Mouse (Mus musculus) hindbrain, postnatal 0 days (tissue): ENCODE results near the gene Rbm4. TPM values are rescaled to one million over a fixed set of nuclear protein-coding genes. Genes with fewer than 3 reads are reported as not detected.

Experiments used
- ATAC-seq: fragments of 200-750 bp; cut with Nextera tagmentation; 2 replicates; pipeline ENCODE4 v1.8.0; 2017; ENCODE audit warnings: mild to moderate bottlenecking, moderate TSS enrichment, moderate library complexity
- DNase-seq: peaks from one replicate; pipeline ENCODE4 v3.0.0-alpha.2; 2015; ENCODE audit warnings: low spot score
- H3K27ac ChIP-seq: fragments of 300-500 bp; sonication (generic); 2 replicates; pipeline ENCODE4 v1.5.1; 2014; ENCODE audit warnings: mild to moderate bottlenecking
- H3K27me3 ChIP-seq: fragments of 300-500 bp; sonication (generic); 2 replicates; pipeline ENCODE4 v1.6.1; 2014; ENCODE audit warnings: low read length, mixed read lengths; ENCODE audit not compliant: insufficient read depth
- H3K36me3 ChIP-seq: fragments of 300-500 bp; sonication (generic); 2 replicates; pipeline ENCODE4 v1.6.1; 2014; ENCODE audit warnings: low read length, mixed read lengths; ENCODE audit not compliant: insufficient read depth
- H3K4me1 ChIP-seq: fragments of 300-500 bp; sonication (generic); 2 replicates; pipeline ENCODE4 v1.6.1; 2014; ENCODE audit warnings: antibody characterized with exemption, low read length, mixed read lengths; ENCODE audit not compliant: insufficient read depth
- H3K4me2 ChIP-seq: fragments of 300-500 bp; sonication (generic); 2 replicates; pipeline ENCODE4 v1.6.1; 2014; ENCODE audit warnings: low read depth, mild to moderate bottlenecking, low read length, moderate library complexity, mixed read lengths
- H3K4me3 ChIP-seq: fragments of 300-500 bp; sonication (generic); 2 replicates; pipeline ENCODE4 v1.5.1; 2014; ENCODE audit warnings: low read length
- H3K9ac ChIP-seq: fragments of 300-500 bp; sonication (generic); replicated peaks from 2 replicates; pipeline ENCODE4 v1.6.1; 2014; ENCODE audit warnings: mild to moderate bottlenecking, low read length, moderate library complexity, mixed read lengths
- H3K9me3 ChIP-seq: fragments of 300-500 bp; sonication (generic); 2 replicates; pipeline ENCODE4 v1.6.1; 2016; ENCODE audit warnings: low read length, mixed read lengths
- CTCF ChIP-seq: IDR thresholded peaks from 2 replicates; pipeline ENCODE4 v1.5.1; 2016; ENCODE audit warnings: antibody characterized with exemption, control low read depth, low read depth
- WGBS: fragments of 180-500 bp; shearing (Covaris S2); extraction: QIAGEN DNeasy Blood & Tissue Kit; methylation state at CpG from one replicate; pipeline ENCODE4 v1.1.7; 2014; 5-methylcytosine and 5-hydroxymethylcytosine counted together
- polyA plus RNA-seq: library from polyadenylated mRNA; unstranded; fragments of >200 nt; fragmentation: Nextera tagmentation; extraction: Ambion mirVana; gene quantifications from 2 replicates; pipeline ENCODE4 v1.2.1, GENCODE M21; 2015
- total RNA-seq: library from RNA; depleted of rRNA; stranded (reverse); fragments of >200 nt; gene quantifications from 2 replicates; pipeline ENCODE4 v1.2.3, GENCODE M21; 2014

Gene Rbm4
- total and polyA plus RNA-seq, 2 experiments from 2014 or later = 40.9 to 85.6 TPM

DNA sequence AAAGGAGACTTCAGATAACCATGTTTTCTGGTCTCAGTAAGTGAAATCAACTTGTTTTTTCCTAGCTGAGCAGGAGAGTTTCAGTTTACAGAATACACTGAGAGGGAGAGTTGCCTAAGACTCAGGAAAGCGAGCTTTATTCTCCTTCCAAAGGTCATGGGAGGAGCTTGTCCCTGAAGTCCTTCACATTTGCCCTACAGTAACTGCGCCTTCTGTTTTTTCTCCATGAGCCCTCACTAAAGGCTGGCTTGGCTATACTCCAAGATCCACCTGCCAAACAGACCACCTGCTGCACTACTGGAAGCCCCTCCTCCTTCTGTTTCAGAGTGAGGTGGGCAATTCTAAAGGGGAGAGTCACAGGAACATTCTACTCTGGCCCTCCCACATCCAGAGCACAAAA lies 42.4 kb upstream of the Rbm4 start:
- ATAC-seq (no peak), DNase-seq (no peak)
- TF ChIP-seq CTCF = no peak
- H3K27ac ChIP-seq = no peak overlapping the region
- H3K4me1 ChIP-seq = peaks cover 6% of the 10 kb centered on the region; the same call in 1 of the 2 replicates
- no peak overlapping the region for H3K4me2 ChIP-seq
- H3K36me3 ChIP-seq = no peaks in the 10 kb centered on the region; the same call in 1 of the 2 replicates
- H3K27me3 ChIP-seq = peaks cover 11% of the 10 kb centered on the region; the same call in 1 of the 2 replicates
- 72% methylated on average over 2 of the region's 2 CpGs for WGBS
- no peaks in the 10 kb centered on the region for H3K9me3 ChIP-seq
- no peak overlapping the region for H3K9ac ChIP-seq
- H3K4me3 ChIP-seq = no peak overlapping the region

- ATAC-seq (no peak), DNase-seq (no peak)
- H3K9me3 ChIP-seq = no peaks in the 10 kb centered on the region
- WGBS = 80% methylated on average over 8 of the region's 8 CpGs
- peaks cover 9% of the 10 kb centered on the region; the same call in 1 of the 2 replicates for H3K4me1 ChIP-seq
- H3K27me3 ChIP-seq = no peaks in the 10 kb centered on the region
- no peak overlapping the region for H3K4me2 ChIP-seq
- no peak for TF ChIP-seq CTCF
- H3K4me3 ChIP-seq = no peak overlapping the region
- H3K36me3 ChIP-seq = no peaks in the 10 kb centered on the region; the same call in 1 of the 2 replicates
- no peak overlapping the region for H3K27ac ChIP-seq
- no peak overlapping the region for H3K9ac ChIP-seq
These were observed 40.3 kb upstream of the Rbm4 start for GRCm38 (mm10) chr19:4833977-4834376.

- TF ChIP-seq CTCF = 0 out of 2 replicates have a peak, but pooled peaks have one; percentile 4
- H3K4me1 ChIP-seq = 0 out of 2 replicates have a peak, but pooled peaks cover 3% of the 10 kb centered on the region
- DNase-seq = peak; percentile 70
- WGBS = 45% methylated on average over 7 of the region's 7 CpGs
- no peak overlapping the region for H3K4me3 ChIP-seq
- ATAC-seq = peak; percentile 76
- no peaks in the 10 kb centered on the region for H3K27me3 ChIP-seq
- no peak overlapping the region for H3K9ac ChIP-seq
- no peak overlapping the region for H3K4me2 ChIP-seq
- H3K27ac ChIP-seq = 0 out of 2 replicates have a peak overlapping the region, but pooled peaks have one; percentile 15
- H3K9me3 ChIP-seq = no peaks in the 10 kb centered on the region
- peaks cover 8% of the 10 kb centered on the region; the same call in 1 of the 2 replicates for H3K36me3 ChIP-seq
These were observed 35.5 kb upstream of the Rbm4 start for GRCm38 (mm10) chr19:4829156-4829555.

DNA sequence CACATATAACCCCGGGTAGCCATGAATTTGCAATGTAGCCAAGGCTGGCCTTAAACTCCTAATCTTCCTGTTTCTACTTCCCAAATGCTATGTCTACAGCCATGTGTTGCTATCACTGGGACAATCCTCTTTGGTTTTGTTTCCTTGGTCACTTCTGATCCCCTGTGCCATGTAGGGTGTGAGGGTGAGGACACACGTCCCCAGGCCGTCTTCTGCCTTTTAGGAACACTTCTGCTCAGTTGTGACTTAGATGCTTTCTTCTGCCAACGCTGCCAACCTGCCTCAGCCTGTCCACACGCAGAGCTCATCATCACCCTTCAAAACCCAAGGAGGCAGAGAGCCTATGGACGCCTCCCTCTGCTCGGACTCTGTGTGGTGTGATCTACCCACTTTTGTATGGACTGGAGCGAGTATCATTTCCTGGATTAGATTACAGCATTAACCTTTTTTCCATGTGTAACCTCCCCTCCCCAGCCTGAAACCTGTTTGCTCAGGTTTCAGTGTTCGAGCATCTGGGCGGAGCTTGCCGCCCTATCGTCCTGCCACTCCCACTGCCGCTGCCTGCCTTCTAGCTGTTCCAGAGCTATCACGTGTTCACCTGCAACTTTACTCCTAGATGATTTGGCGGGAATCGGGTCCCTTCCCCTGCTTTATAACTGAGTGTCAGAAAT lies 34.9 kb upstream of the Rbm4 start:
- no peak for TF ChIP-seq CTCF
- Histone ChIP-seq H3K36me3 (peaks cover 8% of the 10 kb centered on the region; the same call in 1 of the 2 replicates), H3K4me3 (no peak overlapping the region), H3K4me1 (0 out of 2 replicates have a peak, but pooled peaks cover 3% of the 10 kb centered on the region), H3K4me2 (no peak overlapping the region), H3K27me3 (no peaks in the 10 kb centered on the region), H3K9me3 (no peaks in the 10 kb centered on the region), H3K9ac (no peak overlapping the region), H3K27ac (no peak overlapping the region)
- WGBS = 65% methylated on average over 16 of the region's 16 CpGs
- no peak for ATAC-seq
- DNase-seq = no peak

DNA sequence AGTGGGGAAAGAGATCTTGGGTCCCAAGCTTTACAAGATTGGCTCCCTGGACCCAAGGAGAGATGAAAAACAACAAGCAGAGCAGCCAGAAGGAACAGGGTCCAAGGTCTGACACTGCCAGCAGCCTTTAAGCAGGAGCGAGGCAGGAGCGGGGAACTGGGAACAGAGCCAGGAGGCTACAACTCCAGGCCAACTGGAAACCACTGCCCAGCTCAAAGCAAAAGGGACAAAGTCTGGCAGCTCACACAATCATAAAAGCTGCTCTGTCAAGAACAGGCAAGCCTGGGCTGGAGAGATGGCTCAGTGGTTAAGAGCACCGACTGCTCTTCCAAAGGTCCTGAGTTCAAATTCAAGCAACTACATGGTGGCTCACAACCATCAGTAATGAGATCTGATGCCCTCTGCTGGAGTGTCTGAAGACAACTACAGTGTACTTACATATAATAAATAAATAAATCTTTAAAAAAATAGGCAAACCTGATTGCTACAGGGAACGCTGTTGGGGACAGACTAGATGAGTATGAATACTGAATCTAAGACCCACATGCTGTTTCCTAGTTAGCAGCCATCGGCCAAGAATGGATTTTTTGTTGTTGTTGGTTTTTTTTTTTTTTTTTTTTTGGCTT lies 27.1 kb upstream of the Rbm4 start:
- no peaks in the 10 kb centered on the region for H3K9me3 ChIP-seq
- H3K9ac ChIP-seq = no peak overlapping the region
- ATAC-seq (peak; percentile 92), DNase-seq (peak; percentile 88)
- no peaks in the 10 kb centered on the region for H3K27me3 ChIP-seq
- H3K4me3 ChIP-seq = no peak overlapping the region
- peaks cover 8% of the 10 kb centered on the region; the same call in 1 of the 2 replicates for H3K36me3 ChIP-seq
- WGBS = 46% methylated on average over 5 of the region's 5 CpGs
- H3K4me2 ChIP-seq = no peak overlapping the region
- H3K4me1 ChIP-seq = no peaks in the 10 kb centered on the region
- no peak overlapping the region for H3K27ac ChIP-seq
- TF ChIP-seq CTCF = peak; percentile 40

GRCm38 (mm10) chr19:4817182-4817835 lies 23.6 kb upstream of the Rbm4 start:
- no peaks in the 10 kb centered on the region for H3K9me3 ChIP-seq
- no peak overlapping the region for H3K4me3 ChIP-seq
- H3K36me3 ChIP-seq = no peaks in the 10 kb centered on the region
- H3K27ac ChIP-seq = no peak overlapping the region
- H3K4me2 ChIP-seq = no peak overlapping the region
- 61% methylated on average over 1 of the region's 1 CpGs for WGBS
- DNase-seq = no peak
- H3K27me3 ChIP-seq = no peaks in the 10 kb centered on the region
- no peak for ATAC-seq
- no peak overlapping the region for H3K9ac ChIP-seq
- TF ChIP-seq CTCF = no peak
- H3K4me1 ChIP-seq = no peaks in the 10 kb centered on the region
